Mouse (Mus musculus): ENCODE measurements around the gene 1500011B03Rik. TPM values are rescaled to one million over a fixed set of nuclear protein-coding genes. Genes with fewer than 3 reads are reported as not detected.
"Not testable (repeated sequence)": the region's sequence is repeated elsewhere in the genome, so short reads cannot be mapped to it uniquely, and the experiment has no call there.

1500011B03Rik gene
- 2.1 and 5.5 TPM in 2 replicates for polyA plus RNA-seq (2012; ENCODE audit: insufficient read depth, insufficient read length, missing spikeins)

DNA sequence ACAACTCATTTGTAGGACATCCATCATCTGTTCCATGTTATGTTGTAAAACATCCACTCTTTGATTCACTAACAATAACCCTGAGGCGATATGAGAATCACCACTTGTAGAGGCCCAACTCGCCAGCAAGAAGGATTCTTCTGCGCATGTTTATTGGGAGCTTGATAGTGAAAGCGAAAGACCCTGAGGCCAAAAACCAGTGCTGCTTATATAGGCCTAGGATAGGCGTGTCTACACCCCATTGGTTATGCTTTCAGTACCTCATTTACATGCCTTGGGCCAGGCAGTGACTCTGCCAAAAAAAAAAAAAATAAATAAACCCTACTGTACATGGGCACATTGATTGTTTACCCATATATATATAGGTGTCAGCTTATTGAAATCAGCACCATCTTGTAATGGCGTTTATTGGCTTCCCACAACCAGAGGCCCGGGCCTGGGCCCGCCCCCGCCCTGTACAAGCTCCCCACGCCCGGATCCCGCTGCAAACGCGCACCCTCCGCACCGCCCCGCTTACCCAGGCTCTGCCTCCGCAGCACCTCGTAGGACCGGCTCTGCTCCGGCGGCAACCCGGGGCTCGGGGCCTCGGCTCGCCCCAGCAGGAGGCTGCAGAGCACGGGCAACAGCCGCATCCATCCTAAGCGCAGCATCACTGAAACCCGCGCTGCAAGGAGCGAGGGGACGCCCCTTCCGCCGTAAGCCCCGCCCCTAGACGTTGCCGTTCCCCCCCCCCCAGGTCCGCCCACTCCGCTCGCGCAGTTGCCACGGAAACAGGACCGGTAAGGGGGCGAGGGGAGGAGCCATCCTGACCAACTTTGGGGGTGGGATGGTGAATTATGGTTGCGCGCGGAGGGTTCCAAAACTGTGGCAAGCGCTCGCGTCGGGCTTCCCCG is at the start of gene 1500011B03Rik:
Gene 1500011B03Rik, minus strand, starts transcription at position 673 of the 893 bp plus-strand sequence.
- peaks cover 5% of the 10 kb centered on the region; the same call in 1 of the 2 replicates for H3K4me1 ChIP-seq (ENCODE audit: control insufficient read depth, insufficient read depth, insufficient read length, low read length)
- H3K4me3 ChIP-seq (ENCODE audit: insufficient read depth, low read depth, low read length): peak within 1 kb of the TSS; percentile 58
- no peak within 1 kb of the TSS for H3K27ac ChIP-seq (replicated peaks; ENCODE audit: low read depth, low read length)

DNA sequence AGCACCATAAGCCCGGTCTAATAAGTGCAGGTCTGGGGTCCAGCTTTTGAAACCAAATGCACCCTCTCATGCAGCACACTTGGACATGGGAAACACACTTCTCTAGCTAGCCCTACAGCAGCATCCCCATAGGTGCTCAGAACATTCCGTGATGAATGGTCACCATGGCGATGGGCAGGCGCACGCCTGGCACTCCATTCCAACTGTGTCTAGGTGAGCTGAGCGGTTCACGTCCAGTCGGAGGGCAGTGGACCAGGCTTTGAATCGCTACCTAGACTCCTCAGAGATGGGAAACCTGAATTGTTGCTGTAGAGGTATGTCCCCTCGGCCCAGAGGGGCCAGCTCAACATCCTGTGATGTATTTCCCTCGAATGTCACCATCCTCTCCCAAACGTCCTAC is 42.0 kb upstream of the 1500011B03Rik start:
- H3K4me3 ChIP-seq (ENCODE audit: insufficient read depth, low read depth, low read length): no peak overlapping the region
- 0 out of 2 replicates have a peak, but pooled peaks cover 5% of the 10 kb centered on the region for H3K4me1 ChIP-seq (ENCODE audit: control insufficient read depth, insufficient read depth, insufficient read length, low read length)
- H3K27ac ChIP-seq (replicated peaks; ENCODE audit: low read depth, low read length): no peak overlapping the region

DNA sequence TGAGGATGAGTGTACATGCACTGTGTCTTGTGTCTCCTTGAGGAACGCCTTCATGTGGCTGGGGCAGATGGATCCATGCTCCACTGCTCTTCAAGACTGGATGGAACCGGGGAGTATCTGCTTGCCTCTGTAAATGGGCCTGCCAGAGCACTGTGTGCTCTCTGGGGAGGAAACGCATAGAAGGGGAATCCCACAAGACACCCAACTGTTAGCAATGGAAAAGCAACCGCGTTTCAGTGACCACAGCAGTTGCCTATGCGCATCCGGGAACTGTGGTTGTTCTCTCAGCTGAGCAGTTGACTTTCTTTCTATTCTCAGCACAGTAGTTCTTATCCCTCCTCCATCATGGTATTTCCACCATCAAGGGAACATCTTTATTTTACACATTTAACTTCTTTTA is 41.5 kb upstream of the 1500011B03Rik start:
- 0 out of 2 replicates have a peak, but pooled peaks cover 5% of the 10 kb centered on the region for H3K4me1 ChIP-seq (ENCODE audit: control insufficient read depth, insufficient read depth, insufficient read length, low read length)
- no peak overlapping the region for H3K4me3 ChIP-seq (ENCODE audit: insufficient read depth, low read depth, low read length)
- no peak overlapping the region for H3K27ac ChIP-seq (replicated peaks; ENCODE audit: low read depth, low read length)

DNA sequence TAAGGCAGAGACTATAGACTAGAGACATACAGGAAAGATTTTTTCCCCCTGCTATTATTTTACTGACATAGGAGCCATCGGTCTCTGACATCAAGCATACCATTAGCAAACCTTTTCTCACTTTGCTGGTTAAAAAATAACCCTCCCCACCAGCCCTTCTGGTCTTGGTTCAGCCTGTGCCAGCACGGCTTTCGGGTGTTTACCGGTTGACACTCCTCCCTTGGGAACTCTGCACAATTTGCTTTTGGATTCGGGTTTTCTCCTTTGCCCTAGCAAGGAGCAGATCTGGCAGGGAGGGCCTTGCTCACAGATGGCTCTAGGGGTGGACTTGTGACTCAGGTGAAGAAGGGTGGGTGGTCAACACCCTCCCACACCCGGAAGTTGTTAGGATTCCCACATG is 38.5 kb upstream of the 1500011B03Rik start:
- H3K4me1 ChIP-seq (ENCODE audit: control insufficient read depth, insufficient read depth, insufficient read length, low read length): 0 out of 2 replicates have a peak, but pooled peaks cover 5% of the 10 kb centered on the region
- no peak overlapping the region for H3K4me3 ChIP-seq (ENCODE audit: insufficient read depth, low read depth, low read length)
- H3K27ac ChIP-seq (replicated peaks; ENCODE audit: low read depth, low read length): no peak overlapping the region

DNA sequence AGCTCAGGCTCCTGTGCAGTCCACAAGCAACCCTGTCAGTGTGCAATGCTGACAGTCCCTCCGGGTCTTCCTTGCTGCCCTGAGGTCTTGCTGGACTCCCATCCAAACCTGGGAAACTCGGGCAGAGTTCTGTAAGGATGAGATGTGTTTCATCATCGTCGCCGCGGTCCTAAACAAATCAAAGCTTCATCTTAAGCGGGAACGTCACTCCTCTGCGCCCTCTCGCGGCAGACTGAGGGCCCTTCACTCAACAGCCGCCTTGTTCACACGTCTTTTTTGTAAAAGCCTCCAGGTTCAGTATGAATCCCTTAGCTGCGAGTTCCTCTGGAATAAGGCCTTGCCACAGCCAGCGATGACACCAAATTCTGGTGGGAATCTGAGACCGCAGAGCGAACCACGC is 36.0 kb upstream of the 1500011B03Rik start:
- no peak overlapping the region for H3K4me3 ChIP-seq (ENCODE audit: insufficient read depth, low read depth, low read length)
- no peak overlapping the region for H3K27ac ChIP-seq (replicated peaks; ENCODE audit: low read depth, low read length)
- 0 out of 2 replicates have a peak, but pooled peaks cover 5% of the 10 kb centered on the region for H3K4me1 ChIP-seq (ENCODE audit: control insufficient read depth, insufficient read depth, insufficient read length, low read length)

DNA sequence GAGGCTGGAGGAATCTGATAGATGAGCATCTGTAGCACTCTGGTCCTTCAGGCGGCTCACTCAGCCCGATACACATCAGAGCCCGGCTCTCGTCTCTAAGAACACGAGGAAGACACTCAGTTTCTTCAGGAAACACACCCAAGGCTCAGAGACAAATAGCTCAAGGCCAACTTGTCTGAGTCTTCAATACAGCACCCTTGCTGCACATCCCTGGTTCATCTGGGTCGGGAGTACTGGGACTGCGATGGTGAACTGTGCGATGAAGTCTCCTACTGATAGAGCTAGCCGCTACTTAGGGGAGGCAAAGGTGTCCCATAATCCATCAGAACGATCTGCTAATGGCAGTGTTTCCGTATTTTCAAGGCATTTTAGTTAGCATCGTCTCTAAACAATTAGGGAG is 35.3 kb upstream of the 1500011B03Rik start, which contains the start of gene Gm9936:
Gene Gm9936, minus strand, starts transcription at position 101 of the 400 bp plus-strand sequence.
- Histone ChIP-seq H3K4me3 (ENCODE audit: insufficient read depth, low read depth, low read length) (no peak within 1 kb of the TSS), H3K4me1 (ENCODE audit: control insufficient read depth, insufficient read depth, insufficient read length, low read length) (0 out of 2 replicates have a peak, but pooled peaks cover 5% of the 10 kb centered on the region), H3K27ac (replicated peaks; ENCODE audit: low read depth, low read length) (no peak within 1 kb of the TSS)

DNA sequence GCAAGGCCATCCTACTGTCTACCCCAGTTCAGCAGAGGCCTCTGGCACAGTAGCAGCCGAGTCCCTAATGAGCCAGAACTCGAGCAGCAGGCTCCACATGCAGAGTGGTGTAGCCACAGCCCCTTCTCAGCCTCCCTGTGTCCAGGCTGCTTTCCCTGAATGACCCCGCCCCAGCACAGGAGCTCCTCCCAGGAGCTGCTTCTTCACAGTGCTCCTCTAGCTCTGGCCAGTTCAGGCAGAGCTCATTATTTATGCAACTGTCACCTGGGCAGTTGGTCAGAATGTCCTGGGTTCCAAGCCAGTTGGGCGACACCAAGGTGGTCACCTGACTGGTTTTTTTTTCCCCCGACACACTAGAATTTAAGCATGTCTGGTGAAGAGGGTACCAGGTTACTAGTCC is 30.1 kb upstream of the 1500011B03Rik start, which contains the start of gene 4930519G04Rik:
Gene 4930519G04Rik, plus strand, starts transcription at position 301 of the 400 bp plus-strand sequence.
- H3K4me1 ChIP-seq (ENCODE audit: control insufficient read depth, insufficient read depth, insufficient read length, low read length); H3K4me3 ChIP-seq (ENCODE audit: insufficient read depth, low read depth, low read length); H3K27ac ChIP-seq (replicated peaks; ENCODE audit: low read depth, low read length): not testable (repeated sequence)

DNA sequence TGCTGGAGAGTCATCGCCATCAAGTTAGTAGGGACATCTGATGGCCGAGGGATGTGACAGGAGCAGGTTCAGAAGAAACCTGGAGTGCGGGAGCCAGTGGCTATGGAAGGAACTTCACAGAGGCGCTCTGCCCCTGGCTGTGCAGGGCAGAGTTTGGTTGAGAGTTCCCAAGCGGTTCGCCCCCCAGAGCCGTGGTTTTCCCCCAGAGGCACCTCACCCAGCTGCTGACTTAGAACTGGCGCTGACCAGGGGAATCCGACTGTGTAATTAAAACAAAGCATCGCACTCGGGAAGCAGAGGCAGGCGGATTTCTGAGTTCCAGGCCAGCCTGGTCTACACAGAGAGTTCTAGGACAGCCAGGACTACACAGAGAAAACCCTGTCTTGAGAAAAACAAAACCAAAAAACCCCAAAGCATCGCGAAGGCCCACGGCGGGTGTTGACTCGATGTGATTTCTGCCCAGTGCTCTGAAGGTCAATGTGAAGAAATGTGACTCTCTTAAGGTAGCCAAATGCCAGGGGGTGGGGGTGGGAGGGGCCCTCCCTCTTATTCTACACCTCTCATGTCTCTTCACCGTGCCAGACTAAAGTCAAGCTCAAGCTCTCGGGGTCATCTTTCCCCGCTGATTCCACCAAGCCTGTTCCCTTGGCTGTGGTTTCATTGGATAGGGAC is 28.4 kb upstream of the 1500011B03Rik start:
- Histone ChIP-seq H3K4me3 (ENCODE audit: insufficient read depth, low read depth, low read length) (no peak overlapping the region), H3K4me1 (ENCODE audit: control insufficient read depth, insufficient read depth, insufficient read length, low read length) (no peaks in the 10 kb centered on the region), H3K27ac (replicated peaks; ENCODE audit: low read depth, low read length) (no peak overlapping the region)

DNA sequence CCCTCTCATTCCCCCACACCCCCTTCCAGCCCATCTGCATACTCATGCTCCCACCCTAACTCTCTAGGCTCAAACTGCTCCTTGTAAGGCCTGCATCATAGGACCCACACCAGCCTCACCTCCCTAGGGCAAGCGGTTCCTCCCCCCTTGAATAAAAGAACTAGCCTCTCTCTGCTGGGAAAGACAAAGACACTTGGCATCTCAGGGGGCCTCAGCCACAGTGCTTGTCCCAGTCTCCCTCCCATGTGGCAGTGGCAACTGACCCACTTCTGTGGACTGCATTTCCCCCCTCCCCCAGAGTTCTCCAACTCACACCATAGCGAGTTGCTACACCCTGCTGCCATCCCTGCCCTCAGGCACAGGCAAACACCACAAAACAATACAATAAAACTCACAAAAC is 21.1 kb upstream of the 1500011B03Rik start:
- not testable (repeated sequence) for H3K27ac ChIP-seq (replicated peaks; ENCODE audit: low read depth, low read length); H3K4me3 ChIP-seq (ENCODE audit: insufficient read depth, low read depth, low read length); H3K4me1 ChIP-seq (ENCODE audit: control insufficient read depth, insufficient read depth, insufficient read length, low read length)

DNA sequence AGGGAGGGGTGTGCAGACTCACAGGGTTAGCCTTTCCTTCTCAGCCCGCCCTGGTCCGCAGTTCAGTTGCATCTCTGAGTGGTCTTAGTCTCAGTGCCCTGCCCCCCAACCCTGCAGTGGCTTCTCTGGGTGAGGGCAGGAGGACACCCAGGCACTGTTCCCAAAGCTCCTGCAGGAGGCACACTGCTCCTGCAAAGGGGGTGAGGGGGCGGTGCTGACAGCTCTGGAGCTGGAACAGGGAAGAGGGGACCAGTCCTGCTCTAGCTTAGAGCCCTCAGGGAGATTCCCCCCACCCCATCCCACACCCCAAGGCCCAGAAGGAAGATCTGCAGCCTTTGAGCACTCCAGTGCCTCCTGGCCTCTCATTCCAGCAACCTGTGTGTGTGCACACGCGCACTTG is 19.4 kb upstream of the 1500011B03Rik start:
- H3K4me1 ChIP-seq (ENCODE audit: control insufficient read depth, insufficient read depth, insufficient read length, low read length): no peaks in the 10 kb centered on the region
- no peak overlapping the region for H3K4me3 ChIP-seq (ENCODE audit: insufficient read depth, low read depth, low read length)
- no peak overlapping the region for H3K27ac ChIP-seq (replicated peaks; ENCODE audit: low read depth, low read length)

DNA sequence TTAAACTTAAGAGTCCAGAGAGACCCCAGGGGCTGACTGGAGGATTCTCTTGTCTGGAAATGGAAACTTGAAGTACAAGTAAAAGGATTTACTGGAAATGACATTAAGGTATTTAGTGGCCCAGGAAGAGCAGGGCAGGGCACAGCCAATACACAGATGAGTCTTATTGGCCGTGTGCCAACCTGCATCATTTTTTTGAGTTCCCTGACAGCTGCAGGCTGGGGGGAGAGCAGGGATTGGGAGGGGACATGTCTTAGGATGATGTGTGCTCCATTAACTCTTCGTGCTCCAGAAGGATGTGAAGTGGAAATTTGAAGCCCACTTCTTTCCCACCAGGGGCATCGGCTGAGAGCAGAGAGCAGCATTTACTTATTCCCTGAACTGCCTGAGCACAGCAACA is 18.9 kb upstream of the 1500011B03Rik start:
- not testable (repeated sequence) for H3K27ac ChIP-seq (replicated peaks; ENCODE audit: low read depth, low read length); H3K4me3 ChIP-seq (ENCODE audit: insufficient read depth, low read depth, low read length); H3K4me1 ChIP-seq (ENCODE audit: control insufficient read depth, insufficient read depth, insufficient read length, low read length)

DNA sequence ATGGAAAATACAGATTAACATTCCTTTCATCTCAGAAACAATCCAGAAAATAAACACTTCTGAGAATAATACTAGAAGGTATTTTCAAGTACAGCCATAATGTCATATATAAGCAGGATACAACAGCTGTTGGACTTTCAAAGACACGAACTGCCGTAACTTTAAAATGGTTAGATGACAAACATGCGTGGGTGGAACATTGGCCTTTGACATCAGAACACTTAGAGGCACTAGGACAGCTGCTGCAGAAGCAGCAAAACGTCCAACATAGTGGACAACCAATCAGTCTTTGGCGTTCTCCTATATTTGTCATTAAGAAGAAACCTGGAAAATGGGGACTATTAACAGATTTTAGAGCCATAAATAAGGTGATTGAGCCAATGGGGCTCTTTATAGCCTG is 17.2 kb upstream of the 1500011B03Rik start:
- H3K4me1 ChIP-seq (ENCODE audit: control insufficient read depth, insufficient read depth, insufficient read length, low read length); H3K4me3 ChIP-seq (ENCODE audit: insufficient read depth, low read depth, low read length); H3K27ac ChIP-seq (replicated peaks; ENCODE audit: low read depth, low read length): not testable (repeated sequence)

DNA sequence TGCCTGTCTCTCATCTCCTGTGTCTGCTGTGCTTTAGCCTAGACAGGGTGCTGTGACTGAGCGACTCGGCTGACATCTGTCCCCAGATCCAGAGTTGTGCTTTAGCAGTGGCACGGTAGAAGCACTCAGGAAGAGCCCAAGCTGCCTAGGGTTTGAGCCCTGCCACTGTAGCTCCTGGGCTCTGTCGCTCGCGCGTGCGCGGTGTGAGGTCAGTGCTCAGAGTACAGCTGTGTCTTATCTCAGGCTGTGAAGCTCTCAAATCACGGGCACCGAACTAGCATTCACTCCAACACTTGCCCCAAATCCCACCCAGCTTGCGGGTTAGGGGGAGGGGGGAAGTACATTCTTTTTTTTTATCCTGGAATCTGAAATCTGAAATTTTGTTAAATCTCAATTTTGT is 13.6 kb upstream of the 1500011B03Rik start:
- Histone ChIP-seq H3K4me1 (ENCODE audit: control insufficient read depth, insufficient read depth, insufficient read length, low read length) (no peaks in the 10 kb centered on the region), H3K4me3 (ENCODE audit: insufficient read depth, low read depth, low read length) (no peak overlapping the region)

DNA sequence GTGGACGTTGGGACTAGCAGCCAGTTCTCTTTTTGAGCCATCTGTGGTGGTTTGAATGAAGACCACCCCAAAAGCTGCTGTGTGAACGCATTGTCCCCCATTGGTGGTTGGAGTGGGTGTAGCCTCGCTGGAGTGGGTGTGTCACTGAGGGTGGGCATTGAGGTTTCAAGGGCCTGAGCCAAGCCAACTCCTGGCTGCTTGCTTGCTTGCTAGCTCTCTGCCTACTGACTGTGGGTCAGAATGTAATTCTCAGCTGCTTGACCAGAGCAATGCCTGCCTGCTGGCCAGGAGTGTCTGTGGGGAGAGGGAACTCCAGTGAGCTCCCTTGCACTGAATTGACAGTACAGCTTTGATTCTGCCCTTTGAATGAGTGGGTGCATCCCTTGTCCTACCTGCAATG is 6.5 kb upstream of the 1500011B03Rik start:
- Histone ChIP-seq H3K27ac (replicated peaks; ENCODE audit: low read depth, low read length) (no peak overlapping the region), H3K4me3 (ENCODE audit: insufficient read depth, low read depth, low read length) (no peak overlapping the region), H3K4me1 (ENCODE audit: control insufficient read depth, insufficient read depth, insufficient read length, low read length) (peaks cover 5% of the 10 kb centered on the region; the same call in 1 of the 2 replicates)

More for the DNA sequence above, 13.6 kb upstream of the 1500011B03Rik start:
- no peak overlapping the region for H3K27ac ChIP-seq (replicated peaks; ENCODE audit: low read depth, low read length)

DNA sequence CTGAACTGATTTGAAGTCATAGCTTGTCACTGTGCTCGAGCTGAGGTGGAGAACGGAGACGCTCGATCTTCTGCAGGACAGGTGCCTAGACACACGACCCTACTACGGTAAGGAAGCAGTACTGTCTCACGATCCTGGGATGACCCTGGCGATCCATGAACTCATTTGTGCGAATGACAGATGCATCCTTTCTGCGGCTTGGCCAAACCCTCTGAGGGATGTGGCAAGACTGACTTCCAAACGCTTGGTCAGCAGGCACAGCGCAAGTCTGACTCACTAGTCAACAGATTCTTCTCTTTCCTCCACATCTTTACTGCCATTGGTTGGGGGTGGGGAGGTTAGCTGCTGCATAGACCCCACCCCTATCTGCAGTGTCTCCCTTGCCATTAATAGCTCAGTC is 4.2 kb upstream of the 1500011B03Rik start:
- Histone ChIP-seq H3K4me3 (ENCODE audit: insufficient read depth, low read depth, low read length) (no peak overlapping the region), H3K27ac (replicated peaks; ENCODE audit: low read depth, low read length) (no peak overlapping the region), H3K4me1 (ENCODE audit: control insufficient read depth, insufficient read depth, insufficient read length, low read length) (peaks cover 5% of the 10 kb centered on the region; the same call in 1 of the 2 replicates)
